Mouse (Mus musculus) neural tube, embryonic 14.5 days (tissue): ENCODE data around the gene Atp6v0e. TPM values are rescaled to one million over a fixed set of nuclear protein-coding genes. Genes with fewer than 3 reads are reported as not detected.

Experiments used
- ATAC-seq: fragments of 200-750 bp; cut with Nextera tagmentation; 2 replicates; pipeline ENCODE4 v1.8.0; 2017; ENCODE audit warnings: low read depth, mild to moderate bottlenecking, moderate TSS enrichment, moderate library complexity
- H3K27ac ChIP-seq: fragments of 300-500 bp; sonication (generic); 2 replicates; pipeline ENCODE4 v1.5.1; 2014; ENCODE audit warnings: low read depth, mild to moderate bottlenecking, control low read depth, low read length, moderate library complexity, mixed read lengths
- H3K27me3 ChIP-seq: fragments of 300-500 bp; sonication (generic); 2 replicates; pipeline ENCODE4 v1.6.1; 2014; ENCODE audit warnings: low read length; ENCODE audit not compliant: control insufficient read depth, insufficient read depth
- H3K36me3 ChIP-seq: fragments of 300-500 bp; sonication (generic); 2 replicates; pipeline ENCODE4 v1.6.1; 2014; ENCODE audit warnings: low read length, mixed read lengths; ENCODE audit not compliant: control insufficient read depth, insufficient read depth
- H3K4me1 ChIP-seq: fragments of 300-500 bp; sonication (generic); 2 replicates; pipeline ENCODE4 v1.6.1; 2014; ENCODE audit warnings: low read length; ENCODE audit not compliant: control insufficient read depth, insufficient read depth
- H3K4me2 ChIP-seq: fragments of 300-500 bp; sonication (generic); 2 replicates; pipeline ENCODE4 v1.6.1; 2014; ENCODE audit warnings: mild to moderate bottlenecking, low read depth, low read length, control low read depth
- H3K4me3 ChIP-seq: fragments of 300-500 bp; sonication (generic); 2 replicates; pipeline ENCODE4 v1.5.1; 2014; ENCODE audit warnings: low read depth, low read length, control low read depth, mixed read lengths
- H3K9ac ChIP-seq: fragments of 300-500 bp; sonication (generic); replicated peaks from 2 replicates; pipeline ENCODE4 v1.6.1; 2014; ENCODE audit warnings: low read depth, mild to moderate bottlenecking, control low read depth, low read length, mixed read lengths
- H3K9me3 ChIP-seq: fragments of 300-500 bp; sonication (generic); 2 replicates; pipeline ENCODE4 v1.6.1; 2016; ENCODE audit warnings: low read length; ENCODE audit not compliant: control insufficient read depth
- WGBS: fragments of 180-500 bp; shearing (Covaris S2); extraction: QIAGEN DNeasy Blood & Tissue Kit; methylation state at CpG from one replicate; pipeline ENCODE4 v1.1.7; 2014; 5-methylcytosine and 5-hydroxymethylcytosine counted together
- polyA plus RNA-seq: library from polyadenylated mRNA; unstranded; fragments of >200 nt; fragmentation: Nextera tagmentation; extraction: Ambion mirVana; gene quantifications from 2 replicates; pipeline ENCODE4 v1.2.1, GENCODE M21; 2014

Atp6v0e gene
- polyA plus RNA-seq, 1 experiment from 2014 or later: 76.5 TPM

- Histone ChIP-seq H3K9ac (no peak overlapping the region), H3K27ac (no peak overlapping the region), H3K36me3 (peaks cover 47% of the 10 kb centered on the region), H3K4me2 (no peak overlapping the region), H3K4me3 (no peak overlapping the region), H3K4me1 (0 out of 2 replicates have a peak, but pooled peaks cover 3% of the 10 kb centered on the region), H3K9me3 (no peaks in the 10 kb centered on the region), H3K27me3 (no peaks in the 10 kb centered on the region)
- WGBS: 84% methylated on average over 8 of the region's 8 CpGs
- ATAC-seq: no peak
Measured at GRCm38 (mm10) chr17:26645411-26645854, 17.6 kb upstream of the Atp6v0e start.

- 81% methylated on average over 13 of the region's 13 CpGs for WGBS
- Histone ChIP-seq H3K4me1 (0 out of 2 replicates have a peak, but pooled peaks cover 3% of the 10 kb centered on the region), H3K9me3 (no peaks in the 10 kb centered on the region), H3K27me3 (no peaks in the 10 kb centered on the region), H3K9ac (no peak overlapping the region), H3K36me3 (peaks cover 32% of the 10 kb centered on the region), H3K4me3 (no peak overlapping the region), H3K4me2 (no peak overlapping the region), H3K27ac (no peak overlapping the region)
- ATAC-seq: no peak
Measured at GRCm38 (mm10) chr17:26647283-26647682, 15.7 kb upstream of the Atp6v0e start.

GRCm38 (mm10) chr17:26649565-26649964 is 13.5 kb upstream of the Atp6v0e start:
- ATAC-seq: no peak
- Histone ChIP-seq H3K27ac (no peak overlapping the region), H3K4me2 (no peak overlapping the region), H3K4me1 (no peaks in the 10 kb centered on the region), H3K9me3 (no peaks in the 10 kb centered on the region), H3K4me3 (no peak overlapping the region), H3K9ac (no peak overlapping the region), H3K36me3 (peaks cover 13% of the 10 kb centered on the region; the same call in 1 of the 2 replicates), H3K27me3 (no peaks in the 10 kb centered on the region)
- 88% methylated on average over 4 of the region's 4 CpGs for WGBS

GRCm38 (mm10) chr17:26650451-26651363 is 12.3 kb upstream of the Atp6v0e start:
- WGBS: 79% methylated on average over 14 of the region's 14 CpGs
- H3K4me1 ChIP-seq: no peaks in the 10 kb centered on the region
- H3K27me3 ChIP-seq: no peaks in the 10 kb centered on the region
- no peak for ATAC-seq
- no peak overlapping the region for H3K4me2 ChIP-seq
- no peak overlapping the region for H3K4me3 ChIP-seq
- H3K27ac ChIP-seq: no peak overlapping the region
- peaks cover 17% of the 10 kb centered on the region for H3K36me3 ChIP-seq
- no peaks in the 10 kb centered on the region for H3K9me3 ChIP-seq
- H3K9ac ChIP-seq: no peak overlapping the region

- 40% methylated on average over 21 of the region's 21 CpGs for WGBS
- ATAC-seq: no peak
- Histone ChIP-seq H3K4me2 (no peak overlapping the region), H3K27me3 (no peaks in the 10 kb centered on the region), H3K4me3 (no peak overlapping the region), H3K9me3 (no peaks in the 10 kb centered on the region), H3K27ac (no peak overlapping the region), H3K4me1 (peaks cover 8% of the 10 kb centered on the region), H3K36me3 (peaks cover 6% of the 10 kb centered on the region), H3K9ac (no peak overlapping the region)
Measured at GRCm38 (mm10) chr17:26658854-26659572, 4.0 kb upstream of the Atp6v0e start.

- Histone ChIP-seq H3K9ac (no peak overlapping the region), H3K4me2 (no peak overlapping the region), H3K36me3 (peaks cover 6% of the 10 kb centered on the region), H3K27me3 (no peaks in the 10 kb centered on the region), H3K9me3 (no peaks in the 10 kb centered on the region), H3K4me1 (peaks cover 9% of the 10 kb centered on the region), H3K4me3 (no peak overlapping the region), H3K27ac (no peak overlapping the region)
- ATAC-seq: no peak
- 45% methylated on average over 3 of the region's 3 CpGs for WGBS
Measured at GRCm38 (mm10) chr17:26659573-26659915, 3.5 kb upstream of the Atp6v0e start.

- Histone ChIP-seq H3K4me2 (peak overlapping the region; percentile 26; the same call in 1 of the 2 replicates), H3K27ac (no peak overlapping the region), H3K36me3 (peaks cover 1% of the 10 kb centered on the region), H3K9ac (no peak overlapping the region; the same call in 1 of the 2 replicates), H3K9me3 (no peaks in the 10 kb centered on the region), H3K27me3 (no peaks in the 10 kb centered on the region), H3K4me3 (no peak overlapping the region), H3K4me1 (peaks cover 9% of the 10 kb centered on the region)
- ATAC-seq: peak; percentile 52; the same call in 1 of the 2 replicates
- 23% methylated on average over 21 of the region's 21 CpGs for WGBS
Measured at GRCm38 (mm10) chr17:26660192-26660912, 2.7 kb upstream of the Atp6v0e start.

- H3K9ac ChIP-seq: no peak overlapping the region
- no peaks in the 10 kb centered on the region for H3K36me3 ChIP-seq
- no peaks in the 10 kb centered on the region for H3K9me3 ChIP-seq
- H3K4me2 ChIP-seq: no peak overlapping the region
- H3K27ac ChIP-seq: no peak overlapping the region
- peaks cover 9% of the 10 kb centered on the region for H3K4me1 ChIP-seq
- ATAC-seq: no peak
- no peak overlapping the region for H3K4me3 ChIP-seq
- H3K27me3 ChIP-seq: no peaks in the 10 kb centered on the region
- 77% methylated on average over 5 of the region's 5 CpGs for WGBS
Measured at GRCm38 (mm10) chr17:26662204-26662603, 827 bp upstream of the Atp6v0e start.
